Comparison of ENCODE assay signal across 16 mouse cellular contexts in genomic region chr12:90229062-90229461, GRCm38 (mm10).
"Had no signal": no experiment of that assay in that cellular context is flagged by ENCODE, and none has a peak within 500 bp of the region (broad histone marks: within the 10 kb centered on the region; RNA-seq: fewer than 3 reads in every experiment).

No protein-coding gene starts in this region.

- H3K9ac ChIP-seq: intestine, embryonic 15.5 days; limb, embryonic 13.5 days; liver, embryonic 15.5 days; midbrain, embryonic 12.5 days had no signal

- H3K27ac ChIP-seq: intestine, embryonic 15.5 days; limb, embryonic 13.5 days; liver, embryonic 15.5 days; midbrain, embryonic 12.5 days had no signal

- H3K4me3 ChIP-seq: intestine, embryonic 15.5 days; limb, embryonic 13.5 days; liver, embryonic 15.5 days; megakaryocyte, embryonic 14.5 days; midbrain, embryonic 12.5 days had no signal

- H3K4me2 ChIP-seq: intestine, embryonic 15.5 days; limb, embryonic 13.5 days; liver, embryonic 15.5 days; midbrain, embryonic 12.5 days had no signal

- ATAC-seq: intestine, embryonic 15.5 days; lung, postnatal 0 days; midbrain, embryonic 16.5 days had no signal

- H3K4me1 ChIP-seq: intestine, embryonic 15.5 days; limb, embryonic 13.5 days; liver, embryonic 15.5 days; megakaryocyte, embryonic 14.5 days; midbrain, embryonic 12.5 days had no signal

- H3K9me3 ChIP-seq: intestine, embryonic 15.5 days; limb, embryonic 13.5 days; liver, embryonic 15.5 days; megakaryocyte, embryonic 14.5 days; midbrain, embryonic 12.5 days had no signal

- DNase-seq: kidney, adult 18-20 months; kidney, postnatal 4 days; left cerebral cortex, postnatal 4 days; lung, adult 2 months; lung, postnatal 36 days; right cerebral cortex, adult 18-20 months; spleen, adult 18-20 months; thymus, adult 18-20 months; thymus, postnatal 14 days had no signal

- H3K27me3 ChIP-seq: intestine, embryonic 15.5 days; liver, embryonic 15.5 days; megakaryocyte, embryonic 14.5 days; midbrain, embryonic 12.5 days had no signal

- H3K36me3 ChIP-seq: intestine, embryonic 15.5 days; limb, embryonic 13.5 days; liver, embryonic 15.5 days; midbrain, embryonic 12.5 days had no signal
